Mouse (Mus musculus): ENCODE data around the gene Moxd1.

DNA sequence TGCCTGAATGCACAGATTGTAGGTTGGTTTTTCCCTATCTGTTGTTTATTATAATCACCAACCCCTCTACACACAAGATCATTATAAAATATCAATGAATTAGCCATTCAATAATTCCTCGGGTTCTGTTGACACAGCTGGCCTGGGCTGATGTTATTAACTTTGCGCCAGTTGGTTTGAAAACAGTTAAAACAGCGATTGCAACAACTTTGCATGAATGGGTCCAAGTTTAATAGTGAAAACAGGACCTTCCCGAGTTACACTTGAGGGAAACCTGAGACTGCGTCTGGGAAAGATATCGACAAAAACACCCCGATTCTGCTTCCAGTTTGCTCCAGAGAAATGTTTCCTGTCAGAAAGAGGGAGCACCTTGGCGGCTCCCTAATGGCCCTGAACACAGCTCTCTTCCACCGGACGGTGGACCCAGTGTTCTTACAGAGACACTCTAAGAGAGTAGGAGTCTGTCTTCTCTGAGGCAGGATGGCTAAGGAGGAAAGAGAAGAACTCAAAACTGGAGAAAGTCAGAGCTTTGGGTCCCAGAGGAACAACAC lies 116.4 kb downstream of the Moxd1 start:
- TF ChIP-seq CTCF (IDR thresholded peaks at IDR 0.05; ENCODE audit: low read depth) (no peak), EP300 (IDR thresholded peaks at IDR 0.05; ENCODE audit: low read depth) (no peak)

All from liver, embryonic 14.5 days (tissue).